Comparison of ENCODE assay signal across 8 mouse cellular contexts in genomic region chr6:94281606-94282280, GRCm38 (mm10). TPM values are rescaled to one million over a fixed set of nuclear protein-coding genes. Genes with fewer than 3 reads are reported as not detected.
DNase-seq lines count a peak whose midpoint lies in the region; ATAC-seq and TF ChIP-seq lines count a peak whose summit lies in the region.

No protein-coding gene starts in this region.

- H3K79me2 ChIP-seq in heart, adult 2 months (replicated peaks; ENCODE audit: control insufficient read depth, insufficient read depth, low read length), result no peaks in the 10 kb centered on the region

- peak overlapping the region; percentile 96 for H3K27ac ChIP-seq in heart, adult 2 months
- H3K27ac ChIP-seq in midbrain, embryonic 11.5 days (ENCODE audit: low read depth, low read length), result no peak overlapping the region

- peak overlapping the region; percentile 28 for H3K4me3 ChIP-seq in erythroblast, embryonic 14.5 days (replicated peaks)
- peak overlapping the region; percentile 98 for H3K4me3 ChIP-seq in heart, adult 2 months
- H3K4me3 ChIP-seq in midbrain, embryonic 11.5 days (ENCODE audit: low read depth, low read length), result peak overlapping the region; percentile 77

- TF ChIP-seq CTCF in heart, adult 2 months (IDR thresholded peaks at IDR 0.05), result no peak

- DNase-seq in cerebellum, adult 9-10 months, result peak; percentile 56
- peak; percentile 32 to 49 for DNase-seq in heart, adult 2 months
- peak; percentile 22 for DNase-seq in kidney, postnatal 10 days
- DNase-seq in midbrain, embryonic 11.5 days (ENCODE audit: low spot score, missing footprints), result peak; percentile 93
- DNase-seq in adipocyte (ENCODE audit: low spot score), result no peak

- peak overlapping the region; percentile 32 for H3K9ac ChIP-seq in heart, adult 2 months (ENCODE audit: low read depth, low read length)
- H3K9ac ChIP-seq in midbrain, embryonic 11.5 days (ENCODE audit: low read length), result peak overlapping the region; percentile 85

- no peaks in the 10 kb centered on the region for H3K36me3 ChIP-seq in erythroblast, embryonic 14.5 days (ENCODE audit: control insufficient read depth)
- no peaks in the 10 kb centered on the region for H3K36me3 ChIP-seq in heart, adult 2 months (ENCODE audit: control insufficient read depth, insufficient read depth, low read length)
- H3K36me3 ChIP-seq in midbrain, embryonic 11.5 days (ENCODE audit: control insufficient read depth, insufficient read depth, low read length), result no peaks in the 10 kb centered on the region

- ATAC-seq in erythroblast, adult 5-6 weeks (replicated peaks; ENCODE audit: low FRiP score, poor library complexity, severe bottlenecking), result no peak
- no peak for ATAC-seq in midbrain, embryonic 11.5 days (ENCODE audit: low FRiP score)
- no peak for ATAC-seq in activated CD4-positive, CD25-positive, alpha-beta regulatory T cell, adult 4 months

- intact Hi-C loops in heart, adult 2 months (cut with DNase I), result loop anchor here (1.0 to 5.0 kb wide), 4 partner anchors 39 to 199 kb away; no protein-coding TSS in a partner anchor

- whole genome bisulfite sequencing in heart, adult 2 months, result 25% methylated on average over 17 of the region's 17 CpGs
- WGBS in midbrain, embryonic 11.5 days, result 5% methylated on average over 17 of the region's 17 CpGs

- peaks cover 50% of the 10 kb centered on the region for H3K27me3 ChIP-seq in erythroblast, embryonic 14.5 days (ENCODE audit: control insufficient read depth)
- H3K27me3 ChIP-seq in heart, adult 2 months (ENCODE audit: control insufficient read depth, insufficient read depth, low read length), result no peaks in the 10 kb centered on the region
- no peaks in the 10 kb centered on the region; the same call in 1 of the 2 replicates for H3K27me3 ChIP-seq in midbrain, embryonic 11.5 days (ENCODE audit: control insufficient read depth, insufficient read depth, low read length)

- peaks cover 18% of the 10 kb centered on the region for H3K4me1 ChIP-seq in erythroblast, embryonic 14.5 days (ENCODE audit: control insufficient read depth)
- H3K4me1 ChIP-seq in heart, adult 2 months (ENCODE audit: control insufficient read depth, insufficient read depth, low read length), result peaks cover 4% of the 10 kb centered on the region
- peaks cover 18% of the 10 kb centered on the region for H3K4me1 ChIP-seq in midbrain, embryonic 11.5 days (ENCODE audit: control insufficient read depth, insufficient read depth, low read length)

- H3K4me2 ChIP-seq in midbrain, embryonic 11.5 days, result peak overlapping the region; percentile 92

- no peaks in the 10 kb centered on the region for H3K9me3 ChIP-seq in erythroblast, embryonic 14.5 days (ENCODE audit: control insufficient read depth, low read length)
- H3K9me3 ChIP-seq in midbrain, embryonic 11.5 days (ENCODE audit: control insufficient read depth, low read length), result no peaks in the 10 kb centered on the region

- peak; percentile 34; the same call in 1 of the 2 replicates for TF ChIP-seq POLR2A in heart, adult 2 months (IDR thresholded peaks at IDR 0.05; ENCODE audit: insufficient read depth, low read depth, low read length)

- no peak for TF ChIP-seq EP300 in heart, adult 2 months (IDR thresholded peaks at IDR 0.05; ENCODE audit: insufficient read depth, low read depth, low read length)

RNA-seq across cellular contexts. Expression of gene Magi1, which starts 2.0 kb away (rescaled TPM):
- 0.16 and 0.17 TPM in 2 replicates for polyA plus RNA-seq in erythroblast, embryonic 14.5 days (2012)
- total RNA-seq in erythroblast, adult 5-6 weeks (2015; ENCODE audit: low replicate concordance), result not detected in 2 replicates
- not detected in 2 replicates for total RNA-seq in erythroblast, adult 5-6 weeks (2017; ENCODE audit: low replicate concordance)
- 10 to 100 TPM; 14.0 to 16.5 TPM for total RNA-seq in heart, adult 2 months (2021)
- polyA plus RNA-seq in heart, adult 2 months (2012; rRNA removed), result 4.1 and 5.8 TPM in 2 replicates
- 28.5 and 29.6 TPM in 2 replicates for polyA plus RNA-seq in midbrain, embryonic 11.5 days (2014; fragmentation: Nextera tagmentation; extraction: Ambion mirVana)
- 1 to 10 TPM in 1 of 2 experiments, not detected in 1; 6.4 TPM for polyA plus RNA-seq in activated CD4-positive, CD25-positive, alpha-beta regulatory T cell, adult 4 months (2017; shearing (Covaris generic))

Comparison
In these comparisons a context has a peak if more than half of its experiments do, and no peak if none do; other contexts are left out.
1. H3K4me3 ChIP-seq: peak in every context shown above with its lines; median percentile 98 in heart, adult 2 months; 77 in midbrain, embryonic 11.5 days; 28 in erythroblast, embryonic 14.5 days.